Mouse (Mus musculus): ENCODE measurements around the gene Dhdh. TPM values are rescaled to one million over a fixed set of nuclear protein-coding genes. Genes with fewer than 3 reads are reported as not detected.

Gene Dhdh
- polyA plus RNA-seq, 2 experiments: 1.6 to 2.2 TPM

GRCm38 (mm10) chr7:45434203-45435015 lies 54.2 kb downstream of the Dhdh start, which contains the start of gene Gys1:
Gene Gys1, plus strand, starts transcription at chr7:45434844.
- Histone ChIP-seq H3K4me2 (ENCODE audit: low read depth) (peak within 1 kb of the TSS; percentile 88), H3K9me3 (ENCODE audit: control insufficient read depth, low read length) (no peaks in the 10 kb centered on the region), H3K36me3 (replicated peaks; ENCODE audit: control insufficient read depth, insufficient read depth, low read depth) (peaks cover 3% of the 10 kb centered on the region; the same call in 1 of the 2 replicates), H3K27me3 (ENCODE audit: control insufficient read depth, insufficient read depth, low read length) (no peaks in the 10 kb centered on the region), H3K4me1 (replicated peaks; ENCODE audit: control insufficient read depth in 2 of 2, insufficient read depth in 2 of 2, low read length in 1 of 2) (peaks cover 0 to 14% of the 10 kb centered on the region in 2 experiments; a peak in 2 of 4 replicates), H3K4me3 (ENCODE audit: insufficient read depth in 1 of 2, low read depth in 2 of 2, low read length in 2 of 2) (peak within 1 kb of the TSS; percentile 87 to 97), H3K9ac (replicated peaks) (peak within 1 kb of the TSS; percentile 89), H3K27ac (peak within 1 kb of the TSS; percentile 79)
- TF ChIP-seq CTCF (IDR thresholded peaks at IDR 0.05; ENCODE audit: low read depth): peak; percentile 99
- TF ChIP-seq EP300 (IDR thresholded peaks at IDR 0.05; ENCODE audit: low read depth): peak; percentile 67
- peak; percentile 99 to 100 (median 100) for DNase-seq (ENCODE audit: low read depth in 3 of 3, low spot score in 3 of 3)
- ATAC-seq (ENCODE audit: insufficient read depth): peak; percentile 97
- WGBS (ENCODE audit: insufficient replicate concordance): under 1% methylated on average over 45 of the region's 45 CpGs

GRCm38 (mm10) chr7:45433835-45434202 lies 54.8 kb downstream of the Dhdh start:
- ATAC-seq (ENCODE audit: insufficient read depth): no peak
- Histone ChIP-seq H3K36me3 (replicated peaks; ENCODE audit: control insufficient read depth, insufficient read depth, low read depth) (peaks cover 5% of the 10 kb centered on the region), H3K9ac (replicated peaks) (peak overlapping the region; percentile 89), H3K4me1 (replicated peaks; ENCODE audit: control insufficient read depth in 2 of 2, insufficient read depth in 2 of 2, low read length in 1 of 2) (peaks cover 0 to 14% of the 10 kb centered on the region in 2 experiments; a peak in 2 of 4 replicates), H3K27me3 (ENCODE audit: control insufficient read depth, insufficient read depth, low read length) (no peaks in the 10 kb centered on the region), H3K4me3 (ENCODE audit: insufficient read depth in 1 of 2, low read depth in 2 of 2, low read length in 2 of 2) (peak overlapping the region; percentile 87 to 97), H3K27ac (peak overlapping the region; percentile 79), H3K4me2 (ENCODE audit: low read depth) (peak overlapping the region; percentile 88), H3K9me3 (ENCODE audit: control insufficient read depth, low read length) (no peaks in the 10 kb centered on the region)
- WGBS (ENCODE audit: insufficient replicate concordance): under 1% methylated on average over 7 of the region's 7 CpGs
- no peak for DNase-seq (ENCODE audit: low read depth in 3 of 3, low spot score in 3 of 3)
- TF ChIP-seq EP300 (IDR thresholded peaks at IDR 0.05; ENCODE audit: low read depth) (no peak), CTCF (IDR thresholded peaks at IDR 0.05; ENCODE audit: low read depth) (no peak)

- H3K4me3 ChIP-seq (ENCODE audit: insufficient read depth in 1 of 2, low read depth in 2 of 2, low read length in 2 of 2): no peak overlapping the region
- no peaks in the 10 kb centered on the region for H3K9me3 ChIP-seq (ENCODE audit: control insufficient read depth, low read length)
- H3K9ac ChIP-seq (replicated peaks): no peak overlapping the region
- 78% methylated on average over 8 of the region's 8 CpGs for WGBS (ENCODE audit: insufficient replicate concordance)
- DNase-seq (ENCODE audit: low read depth in 3 of 3, low spot score in 3 of 3) (no peak), ATAC-seq (ENCODE audit: insufficient read depth) (no peak)
- no peaks in the 10 kb centered on the region for H3K4me1 ChIP-seq (replicated peaks; ENCODE audit: control insufficient read depth in 2 of 2, insufficient read depth in 2 of 2, low read length in 1 of 2)
- H3K36me3 ChIP-seq (replicated peaks; ENCODE audit: control insufficient read depth, insufficient read depth, low read depth): peaks cover 39% of the 10 kb centered on the region
- no peak for TF ChIP-seq CTCF (IDR thresholded peaks at IDR 0.05; ENCODE audit: low read depth)
- no peak for TF ChIP-seq EP300 (IDR thresholded peaks at IDR 0.05; ENCODE audit: low read depth)
- H3K27ac ChIP-seq: no peak overlapping the region
- H3K4me2 ChIP-seq (ENCODE audit: low read depth): no peak overlapping the region
- no peaks in the 10 kb centered on the region for H3K27me3 ChIP-seq (ENCODE audit: control insufficient read depth, insufficient read depth, low read length)
Observed at GRCm38 (mm10) chr7:45426556-45426955, 62.0 kb downstream of the Dhdh start.

- DNase-seq (ENCODE audit: low read depth in 3 of 3, low spot score in 3 of 3) (no peak), ATAC-seq (ENCODE audit: insufficient read depth) (no peak)
- no peak for TF ChIP-seq EP300 (IDR thresholded peaks at IDR 0.05; ENCODE audit: low read depth)
- no peak for TF ChIP-seq CTCF (IDR thresholded peaks at IDR 0.05; ENCODE audit: low read depth)
- peaks cover 24% of the 10 kb centered on the region for H3K36me3 ChIP-seq (replicated peaks; ENCODE audit: control insufficient read depth, insufficient read depth, low read depth)
- no peak overlapping the region for H3K9ac ChIP-seq (replicated peaks)
- H3K27me3 ChIP-seq (ENCODE audit: control insufficient read depth, insufficient read depth, low read length): peaks cover 30% of the 10 kb centered on the region
- no peaks in the 10 kb centered on the region for H3K9me3 ChIP-seq (ENCODE audit: control insufficient read depth, low read length)
- 80% methylated on average over 14 of the region's 14 CpGs for WGBS (ENCODE audit: insufficient replicate concordance)
- no peaks in the 10 kb centered on the region for H3K4me1 ChIP-seq (replicated peaks; ENCODE audit: control insufficient read depth in 2 of 2, insufficient read depth in 2 of 2, low read length in 1 of 2)
- H3K27ac ChIP-seq: no peak overlapping the region
- no peak overlapping the region for H3K4me3 ChIP-seq (ENCODE audit: insufficient read depth in 1 of 2, low read depth in 2 of 2, low read length in 2 of 2)
- no peak overlapping the region for H3K4me2 ChIP-seq (ENCODE audit: low read depth)
Observed at GRCm38 (mm10) chr7:45421194-45421593, 67.4 kb downstream of the Dhdh start.

Small RNA genes lying within 50 kb of the gene (microRNA-seq; reads per million reads assigned to microRNA genes)
- not detected for gene Gm22133

Other genes with a start within 250 kb of the Dhdh start
Only the 30 nearest of the 36 such genes appear.
- not detected in 2 replicates for gene Slc6a21, start 211.3 kb downstream of the Dhdh start, polyA plus RNA-seq (2012; rRNA removed)
- gene Slc6a21, start 211.3 kb downstream of the Dhdh start, polyA plus RNA-seq (2014; fragmentation: Nextera tagmentation; extraction: Ambion mirVana): not detected in 2 replicates
- 0.70 and 0.87 TPM in 2 replicates for gene Trpm4, start 155.0 kb downstream of the Dhdh start, polyA plus RNA-seq (2012; rRNA removed)
- 0.43 and 0.60 TPM in 2 replicates for gene Trpm4, start 155.0 kb downstream of the Dhdh start, polyA plus RNA-seq (2014; fragmentation: Nextera tagmentation; extraction: Ambion mirVana)
- gene Hrc, start 153.5 kb downstream of the Dhdh start, polyA plus RNA-seq (2012; rRNA removed): 0.02 and 0.07 TPM in 2 replicates
- gene Hrc, start 153.5 kb downstream of the Dhdh start, polyA plus RNA-seq (2014; fragmentation: Nextera tagmentation; extraction: Ambion mirVana): not detected in 2 replicates
- 0.21 and 0.22 TPM in 2 replicates for gene Ppfia3, start 121.8 kb downstream of the Dhdh start, polyA plus RNA-seq (2012; rRNA removed)
- 0.25 TPM in 1 of 2 replicates, not detected in the other for gene Ppfia3, start 121.8 kb downstream of the Dhdh start, polyA plus RNA-seq (2014; fragmentation: Nextera tagmentation; extraction: Ambion mirVana)
- 0.10 and 0.23 TPM in 2 replicates for gene Lin7b, start 118.2 kb downstream of the Dhdh start, polyA plus RNA-seq (2012; rRNA removed)
- 0.20 TPM in 1 of 2 replicates, not detected in the other for gene Lin7b, start 118.2 kb downstream of the Dhdh start, polyA plus RNA-seq (2014; fragmentation: Nextera tagmentation; extraction: Ambion mirVana)
- gene Snrnp70, start 93.1 kb downstream of the Dhdh start, polyA plus RNA-seq (2012; rRNA removed): 132 and 203 TPM in 2 replicates
- 28.0 and 28.8 TPM in 2 replicates for gene Snrnp70, start 93.1 kb downstream of the Dhdh start, polyA plus RNA-seq (2014; fragmentation: Nextera tagmentation; extraction: Ambion mirVana)
- gene Kcna7, start 83.2 kb downstream of the Dhdh start, polyA plus RNA-seq (2012; rRNA removed): not detected in 2 replicates
- gene Kcna7, start 83.2 kb downstream of the Dhdh start, polyA plus RNA-seq (2014; fragmentation: Nextera tagmentation; extraction: Ambion mirVana): not detected in 2 replicates
- 0.04 and 0.20 TPM in 2 replicates for gene Ntf5, start 75.1 kb downstream of the Dhdh start, polyA plus RNA-seq (2012; rRNA removed)
- 0.18 and 0.19 TPM in 2 replicates for gene Ntf5, start 75.1 kb downstream of the Dhdh start, polyA plus RNA-seq (2014; fragmentation: Nextera tagmentation; extraction: Ambion mirVana)
- gene Lhb, start 68.0 kb downstream of the Dhdh start, polyA plus RNA-seq (2012; rRNA removed): not detected in 2 replicates
- gene Lhb, start 68.0 kb downstream of the Dhdh start, polyA plus RNA-seq (2014; fragmentation: Nextera tagmentation; extraction: Ambion mirVana): not detected in 2 replicates
- 3.2 and 3.6 TPM in 2 replicates for gene Gys1, start 54.0 kb downstream of the Dhdh start, polyA plus RNA-seq (2012; rRNA removed)
- 2.8 and 3.1 TPM in 2 replicates for gene Gys1, start 54.0 kb downstream of the Dhdh start, polyA plus RNA-seq (2014; fragmentation: Nextera tagmentation; extraction: Ambion mirVana)
- 65.7 and 69.5 TPM in 2 replicates for gene Ruvbl2, start 50.7 kb downstream of the Dhdh start, polyA plus RNA-seq (2012; rRNA removed)
- gene Ruvbl2, start 50.7 kb downstream of the Dhdh start, polyA plus RNA-seq (2014; fragmentation: Nextera tagmentation; extraction: Ambion mirVana): 67.5 and 82.7 TPM in 2 replicates
- gene Ftl1, start 28.9 kb downstream of the Dhdh start, polyA plus RNA-seq (2012; rRNA removed): 1,846 and 1,956 TPM in 2 replicates
- 4,811 and 5,161 TPM in 2 replicates for gene Ftl1, start 28.9 kb downstream of the Dhdh start, polyA plus RNA-seq (2014; fragmentation: Nextera tagmentation; extraction: Ambion mirVana)
- gene Bax, start 21.9 kb downstream of the Dhdh start, polyA plus RNA-seq (2012; rRNA removed): 57.9 and 68.5 TPM in 2 replicates
- gene Bax, start 21.9 kb downstream of the Dhdh start, polyA plus RNA-seq (2014; fragmentation: Nextera tagmentation; extraction: Ambion mirVana): 49.7 and 62.4 TPM in 2 replicates
- gene Tulp2, start 6.9 kb downstream of the Dhdh start, polyA plus RNA-seq (2012; rRNA removed): 0.06 and 0.13 TPM in 2 replicates
- 0.47 and 0.57 TPM in 2 replicates for gene Tulp2, start 6.9 kb downstream of the Dhdh start, polyA plus RNA-seq (2014; fragmentation: Nextera tagmentation; extraction: Ambion mirVana)
- gene Gm45808, start 2.0 kb downstream of the Dhdh start, polyA plus RNA-seq (2012; rRNA removed): not detected in 2 replicates
- gene Gm45808, start 2.0 kb downstream of the Dhdh start, polyA plus RNA-seq (2014; fragmentation: Nextera tagmentation; extraction: Ambion mirVana): 0.20 TPM in 1 of 2 replicates, not detected in the other
- 48.2 and 58.8 TPM in 2 replicates for gene Nucb1, start 21.6 kb upstream of the Dhdh start, polyA plus RNA-seq (2012; rRNA removed)
- 81.7 and 97.2 TPM in 2 replicates for gene Nucb1, start 21.6 kb upstream of the Dhdh start, polyA plus RNA-seq (2014; fragmentation: Nextera tagmentation; extraction: Ambion mirVana)
- 79.3 and 140 TPM in 2 replicates for gene Ppp1r15a, start 37.5 kb upstream of the Dhdh start, polyA plus RNA-seq (2012; rRNA removed)
- 165 and 183 TPM in 2 replicates for gene Ppp1r15a, start 37.5 kb upstream of the Dhdh start, polyA plus RNA-seq (2014; fragmentation: Nextera tagmentation; extraction: Ambion mirVana)
- 0.52 and 0.90 TPM in 2 replicates for gene Plekha4, start 37.5 kb upstream of the Dhdh start, polyA plus RNA-seq (2012; rRNA removed)
- 0.40 and 0.41 TPM in 2 replicates for gene Plekha4, start 37.5 kb upstream of the Dhdh start, polyA plus RNA-seq (2014; fragmentation: Nextera tagmentation; extraction: Ambion mirVana)
- 0.95 and 2.1 TPM in 2 replicates for gene Hsd17b14, start 66.1 kb upstream of the Dhdh start, polyA plus RNA-seq (2012; rRNA removed)
- 1.2 and 2.5 TPM in 2 replicates for gene Hsd17b14, start 66.1 kb upstream of the Dhdh start, polyA plus RNA-seq (2014; fragmentation: Nextera tagmentation; extraction: Ambion mirVana)
- 38.8 and 40.6 TPM in 2 replicates for gene Bcat2, start 81.3 kb upstream of the Dhdh start, polyA plus RNA-seq (2012; rRNA removed)
- 35.9 and 39.4 TPM in 2 replicates for gene Bcat2, start 81.3 kb upstream of the Dhdh start, polyA plus RNA-seq (2014; fragmentation: Nextera tagmentation; extraction: Ambion mirVana)
- gene Fgf21, start 126.7 kb upstream of the Dhdh start, polyA plus RNA-seq (2012; rRNA removed): not detected in 2 replicates
- gene Fgf21, start 126.7 kb upstream of the Dhdh start, polyA plus RNA-seq (2014; fragmentation: Nextera tagmentation; extraction: Ambion mirVana): not detected in 2 replicates
- not detected in 2 replicates for gene Fut1, start 128.5 kb upstream of the Dhdh start, polyA plus RNA-seq (2012; rRNA removed)
- not detected in 2 replicates for gene Fut1, start 128.5 kb upstream of the Dhdh start, polyA plus RNA-seq (2014; fragmentation: Nextera tagmentation; extraction: Ambion mirVana)
- gene Izumo1, start 133.0 kb upstream of the Dhdh start, polyA plus RNA-seq (2012; rRNA removed): 0.10 and 0.15 TPM in 2 replicates
- gene Izumo1, start 133.0 kb upstream of the Dhdh start, polyA plus RNA-seq (2014; fragmentation: Nextera tagmentation; extraction: Ambion mirVana): 0.09 TPM in 1 of 2 replicates, not detected in the other
- gene Rasip1, start 138.7 kb upstream of the Dhdh start, polyA plus RNA-seq (2012; rRNA removed): 2.2 and 2.6 TPM in 2 replicates
- 1.3 and 2.6 TPM in 2 replicates for gene Rasip1, start 138.7 kb upstream of the Dhdh start, polyA plus RNA-seq (2014; fragmentation: Nextera tagmentation; extraction: Ambion mirVana)
- gene Mamstr, start 151.2 kb upstream of the Dhdh start, polyA plus RNA-seq (2012; rRNA removed): 0.25 and 0.56 TPM in 2 replicates
- 0.18 TPM in 1 of 2 replicates, not detected in the other for gene Mamstr, start 151.2 kb upstream of the Dhdh start, polyA plus RNA-seq (2014; fragmentation: Nextera tagmentation; extraction: Ambion mirVana)
- gene Fut2, start 177.6 kb upstream of the Dhdh start, polyA plus RNA-seq (2012; rRNA removed): 0.17 TPM in 1 of 2 replicates, not detected in the other
- gene Fut2, start 177.6 kb upstream of the Dhdh start, polyA plus RNA-seq (2014; fragmentation: Nextera tagmentation; extraction: Ambion mirVana): not detected in 2 replicates
- 0.04 TPM in 1 of 2 replicates, not detected in the other for gene Ntn5, start 195.2 kb upstream of the Dhdh start, polyA plus RNA-seq (2012; rRNA removed)
- gene Ntn5, start 195.2 kb upstream of the Dhdh start, polyA plus RNA-seq (2014; fragmentation: Nextera tagmentation; extraction: Ambion mirVana): not detected in 2 replicates
- gene Sec1, start 205.6 kb upstream of the Dhdh start, polyA plus RNA-seq (2012; rRNA removed): 0.02 and 0.03 TPM in 2 replicates
- not detected in 2 replicates for gene Sec1, start 205.6 kb upstream of the Dhdh start, polyA plus RNA-seq (2014; fragmentation: Nextera tagmentation; extraction: Ambion mirVana)
- gene Car11, start 211.0 kb upstream of the Dhdh start, polyA plus RNA-seq (2012; rRNA removed): 0.23 and 0.58 TPM in 2 replicates
- 0.42 and 0.44 TPM in 2 replicates for gene Car11, start 211.0 kb upstream of the Dhdh start, polyA plus RNA-seq (2014; fragmentation: Nextera tagmentation; extraction: Ambion mirVana)
- 0.69 and 0.80 TPM in 2 replicates for gene Dbp, start 216.3 kb upstream of the Dhdh start, polyA plus RNA-seq (2012; rRNA removed)
- gene Dbp, start 216.3 kb upstream of the Dhdh start, polyA plus RNA-seq (2014; fragmentation: Nextera tagmentation; extraction: Ambion mirVana): 0.51 and 0.54 TPM in 2 replicates

Measured in liver, embryonic 14.5 days (tissue).